Mouse (Mus musculus): ENCODE results near the gene Shld1.
A peak's percentile ranks its signal among the peaks of the same experiment; 100 is the strongest.

The Shld1 gene

DNA sequence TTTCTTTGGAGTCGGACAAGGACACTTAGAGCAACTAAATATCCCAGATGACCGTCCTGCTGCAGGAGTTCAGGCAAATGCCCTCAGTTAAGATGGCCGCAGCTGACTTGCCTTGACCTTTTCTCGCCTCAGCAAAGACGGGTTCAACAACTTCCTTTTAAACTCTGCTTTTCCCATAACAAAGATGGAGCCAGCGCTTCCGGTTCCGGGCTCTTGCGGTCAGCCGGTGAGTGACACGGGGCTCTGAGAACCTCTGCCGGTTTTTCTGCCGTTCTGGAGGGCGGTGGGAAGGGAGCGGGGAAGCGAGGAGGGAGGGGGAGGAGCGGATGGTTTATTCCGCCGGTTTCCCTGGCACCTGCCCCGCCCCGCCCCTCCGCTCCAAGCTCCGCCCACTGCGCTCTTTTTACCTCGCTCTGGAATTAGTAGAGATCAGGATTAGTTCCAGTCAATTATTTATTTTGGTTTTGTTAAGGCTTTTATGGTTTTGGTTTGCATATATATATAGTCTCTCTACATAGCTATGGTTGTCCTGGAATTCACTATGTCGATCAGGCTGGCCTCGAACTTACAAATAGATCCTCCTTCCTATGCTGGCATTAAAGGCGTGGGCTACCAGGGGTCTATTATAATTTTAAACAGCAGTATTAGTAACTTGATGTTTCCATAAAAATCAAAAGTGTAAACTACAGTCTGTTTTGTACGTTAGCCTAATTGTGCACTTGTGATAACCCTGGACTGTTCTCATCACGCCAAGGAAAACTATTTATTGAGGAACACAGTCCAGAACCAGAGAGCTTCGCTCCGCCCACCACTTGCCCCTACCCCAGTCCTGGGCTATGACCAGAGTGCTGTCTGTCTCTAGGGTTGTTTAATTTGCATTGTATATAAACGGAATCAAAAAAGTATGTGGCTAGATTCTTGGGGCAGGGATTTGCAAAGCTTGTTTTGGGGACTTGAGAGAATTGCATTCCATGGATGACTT lies at the start of gene Shld1:
Gene Shld1, plus strand, starts transcription at position 176 of the 982 bp plus-strand sequence.
- peak; percentile 75 for DNase-seq (ENCODE audit: low read depth, low spot score)

GRCm38 (mm10) chr2:132638306-132638705 lies 48.4 kb upstream of the Shld1 start:
- no peak for DNase-seq (ENCODE audit: low read depth, low spot score)

DNA sequence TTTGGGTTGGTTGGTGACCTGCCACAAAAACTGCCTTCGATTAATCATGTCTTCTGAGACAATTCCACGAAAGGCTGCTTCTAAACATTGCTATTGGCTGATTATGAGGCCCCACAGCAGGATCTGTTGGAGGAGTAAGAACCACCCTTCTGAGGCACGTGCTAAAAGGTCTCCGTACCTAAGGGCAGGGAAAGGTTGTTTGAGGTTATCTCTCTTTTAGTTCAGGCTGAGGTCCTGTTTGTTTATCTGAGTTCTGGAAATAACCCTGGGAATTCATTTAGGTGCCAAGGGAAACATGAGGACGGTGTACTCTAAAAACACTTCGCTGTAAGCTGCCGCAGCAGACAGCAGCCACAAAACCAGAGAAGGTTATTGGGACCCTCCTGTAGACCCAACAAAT lies 47.4 kb upstream of the Shld1 start:
- no peak for DNase-seq (ENCODE audit: low read depth, low spot score)

DNA sequence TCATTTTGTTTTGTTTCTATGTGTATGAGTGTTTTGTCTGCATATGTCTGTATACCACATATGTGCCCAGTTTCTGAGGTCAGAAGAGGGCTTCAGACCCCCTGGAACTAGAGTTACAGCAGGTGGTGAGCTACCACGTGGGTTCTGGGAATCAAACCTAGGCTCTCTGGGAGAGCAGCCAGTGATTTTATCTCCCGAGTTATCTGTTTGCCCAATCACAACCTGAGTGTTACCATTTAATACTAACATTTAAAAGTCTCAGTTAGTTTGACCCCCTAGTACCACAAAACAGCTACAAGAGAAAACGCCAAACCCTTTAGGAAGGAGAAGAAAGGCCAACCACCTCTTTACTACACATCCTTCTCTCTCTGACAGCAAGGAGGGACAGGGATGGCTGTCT lies 45.5 kb upstream of the Shld1 start:
- no peak for DNase-seq (ENCODE audit: low read depth, low spot score)

DNA sequence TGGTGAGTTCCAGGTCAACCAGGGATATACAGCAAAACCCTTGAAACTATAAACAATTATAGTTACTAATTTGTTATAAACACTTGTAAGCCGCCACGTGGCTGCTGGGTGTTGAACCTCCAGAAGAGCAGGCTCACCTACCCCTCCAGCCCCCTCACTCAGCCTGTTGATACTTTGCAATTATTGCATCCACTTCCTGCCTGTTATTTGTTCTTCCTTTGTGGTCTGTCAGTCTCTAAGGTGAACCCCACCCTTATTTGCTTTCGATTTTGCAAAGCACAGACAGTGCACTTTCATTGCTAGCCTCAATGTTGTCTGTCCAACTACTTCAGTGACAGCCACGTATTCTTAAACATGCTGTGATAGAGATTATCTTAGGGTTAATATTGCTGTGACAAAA lies 43.6 kb upstream of the Shld1 start:
- no peak for DNase-seq (ENCODE audit: low read depth, low spot score)

DNA sequence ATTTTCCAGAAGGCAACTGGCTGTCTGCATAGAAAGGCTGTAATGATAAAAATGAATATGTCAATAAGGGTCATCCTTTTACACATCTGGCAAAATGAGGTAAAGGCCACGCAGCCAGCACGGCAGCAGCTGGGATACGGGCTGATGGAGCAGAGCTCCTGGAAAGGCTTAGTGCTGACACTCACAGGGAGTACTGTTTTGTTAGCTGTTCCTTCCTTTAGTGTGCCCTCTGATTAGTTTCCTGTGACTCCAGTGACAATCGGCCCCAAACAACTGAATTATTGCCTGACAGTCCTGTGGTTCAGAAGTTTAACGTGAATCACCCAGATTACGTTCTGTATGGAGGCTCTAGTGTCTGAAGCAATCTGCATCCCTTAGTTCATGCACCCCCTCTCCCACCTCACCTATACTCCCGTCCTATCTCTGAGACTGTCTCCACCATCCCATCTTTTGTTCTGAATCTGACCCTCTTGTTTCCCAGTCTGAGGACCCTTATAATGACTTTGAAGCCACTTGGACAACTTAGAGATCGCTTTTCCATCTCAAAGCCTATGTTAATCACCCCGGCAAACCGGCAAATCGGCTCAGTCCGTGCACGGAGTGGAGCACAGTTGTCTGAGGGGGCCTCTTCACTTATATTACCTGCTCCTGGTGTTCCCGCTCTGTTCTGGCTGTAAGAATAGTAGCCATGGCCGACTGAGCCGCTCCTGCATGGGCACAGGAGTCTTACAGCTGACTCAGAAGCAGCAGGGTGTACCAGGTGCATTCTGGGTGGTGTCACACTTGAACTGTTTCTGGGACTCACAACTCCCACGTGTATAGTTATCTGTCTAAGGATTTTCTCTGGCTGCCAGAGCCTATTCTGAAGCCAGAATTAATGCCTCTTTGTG lies 39.6 kb upstream of the Shld1 start:
- DNase-seq (ENCODE audit: low read depth, low spot score) = no peak

- DNase-seq (ENCODE audit: low read depth, low spot score) = no peak
Observed at GRCm38 (mm10) chr2:132649352-132649870, 37.3 kb upstream of the Shld1 start.

DNA sequence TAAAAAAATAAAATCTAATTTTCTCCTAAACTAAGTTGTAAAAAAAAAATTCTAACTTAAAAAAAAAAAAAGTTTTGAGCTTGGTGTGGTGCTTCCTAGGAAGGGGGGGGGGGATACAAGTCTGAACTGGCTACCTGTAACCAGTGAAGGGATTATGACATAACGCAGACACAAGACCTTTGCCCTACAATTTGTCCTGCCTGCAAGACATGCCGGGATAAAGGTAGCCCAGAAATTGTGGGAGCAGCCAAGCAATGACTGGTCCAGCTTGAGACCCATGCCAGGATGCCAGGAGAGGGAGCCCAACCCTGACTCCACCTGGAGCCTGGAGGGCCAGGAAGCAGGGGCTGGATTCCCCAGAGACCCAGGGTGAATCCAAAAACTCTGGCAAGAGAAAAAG lies 36.2 kb upstream of the Shld1 start:
- DNase-seq (ENCODE audit: low read depth, low spot score) = no peak

DNA sequence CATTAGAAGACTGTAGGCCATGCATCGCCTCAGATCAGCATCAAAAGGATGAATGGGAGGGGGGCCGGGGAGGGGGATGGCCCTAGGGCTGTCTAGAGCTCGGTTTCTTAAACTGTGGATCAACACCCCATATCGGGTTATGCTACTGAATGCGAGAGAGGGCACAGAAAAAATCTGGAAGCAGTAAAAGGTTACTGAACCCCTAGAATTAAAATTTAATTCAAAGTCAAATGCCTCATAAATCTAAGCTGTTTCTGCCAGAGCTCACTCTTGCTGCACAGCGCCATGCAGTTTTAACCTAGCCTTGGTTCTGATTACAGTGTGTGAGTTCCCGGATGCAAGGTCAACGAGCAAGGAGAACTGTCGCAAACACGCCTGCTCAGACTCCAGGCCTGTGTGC lies 34.3 kb upstream of the Shld1 start:
- DNase-seq (ENCODE audit: low read depth, low spot score) = peak; percentile 37

- DNase-seq (ENCODE audit: low read depth, low spot score) = no peak
Observed at GRCm38 (mm10) chr2:132654834-132655495, 31.8 kb upstream of the Shld1 start.

GRCm38 (mm10) chr2:132657186-132657585 lies 29.5 kb upstream of the Shld1 start:
- DNase-seq (ENCODE audit: low read depth, low spot score) = no peak

DNA sequence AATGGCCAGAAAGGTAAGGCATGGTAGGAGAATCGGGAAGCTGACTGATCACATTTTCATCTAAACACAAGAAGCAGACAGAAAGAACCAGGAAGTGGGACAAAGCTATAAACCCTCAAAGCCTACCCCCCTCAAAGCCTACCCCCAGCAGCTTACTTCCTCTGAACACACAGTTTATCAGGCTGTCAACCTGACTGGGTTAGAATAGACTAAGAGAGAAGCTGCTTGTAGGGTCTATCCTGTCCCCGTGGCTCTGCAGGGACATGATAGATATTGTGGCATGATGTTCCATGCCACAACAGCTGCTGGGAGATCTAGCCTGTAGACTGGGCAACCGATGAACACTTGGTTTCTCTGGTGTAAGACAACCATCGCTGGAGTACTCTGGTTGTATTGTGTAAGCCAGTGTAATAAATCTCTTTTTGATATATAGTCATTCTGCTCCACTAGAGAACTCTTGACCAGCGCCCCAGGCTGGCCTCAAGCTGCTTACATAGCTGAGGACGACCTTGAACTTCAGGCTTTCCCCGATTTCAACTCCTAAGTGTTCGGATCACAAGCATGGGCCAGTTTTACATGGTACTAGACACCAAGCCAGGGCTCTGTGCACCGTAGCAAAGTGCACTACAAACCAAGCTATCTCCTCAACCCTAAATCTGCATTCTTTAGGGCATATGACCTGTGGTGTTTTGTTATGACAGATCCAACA lies 28.2 kb upstream of the Shld1 start:
- DNase-seq (ENCODE audit: low read depth, low spot score) = no peak

GRCm38 (mm10) chr2:132669091-132669490 lies 17.6 kb upstream of the Shld1 start:
- no peak for DNase-seq (ENCODE audit: low read depth, low spot score)

DNA sequence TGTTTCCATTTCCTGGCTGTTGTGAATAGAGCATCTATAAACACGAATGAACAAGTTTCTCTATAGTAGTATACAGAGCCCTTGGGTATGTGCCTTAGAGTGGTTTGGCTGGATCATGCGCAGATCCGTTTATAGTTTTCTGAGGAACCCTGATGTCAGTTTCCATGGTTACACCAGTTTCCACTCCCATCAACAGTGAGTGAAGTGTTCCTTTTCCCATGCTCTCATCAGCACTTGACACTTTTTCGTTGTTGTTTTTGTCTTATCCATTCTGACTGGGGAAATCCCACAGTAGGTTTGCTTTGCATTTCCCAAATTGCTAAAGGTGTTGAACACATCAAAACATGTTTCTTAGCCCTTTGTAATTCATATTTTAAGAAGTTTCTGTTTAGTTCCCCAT lies 16.4 kb upstream of the Shld1 start:
- DNase-seq (ENCODE audit: low read depth, low spot score) = no peak

GRCm38 (mm10) chr2:132672121-132672520 lies 14.6 kb upstream of the Shld1 start:
- no peak for DNase-seq (ENCODE audit: low read depth, low spot score)

GRCm38 (mm10) chr2:132676111-132676510 lies 10.6 kb upstream of the Shld1 start:
- no peak for DNase-seq (ENCODE audit: low read depth, low spot score)

GRCm38 (mm10) chr2:132685001-132685400 lies 1.7 kb upstream of the Shld1 start:
- no peak for DNase-seq (ENCODE audit: low read depth, low spot score)

DNA sequence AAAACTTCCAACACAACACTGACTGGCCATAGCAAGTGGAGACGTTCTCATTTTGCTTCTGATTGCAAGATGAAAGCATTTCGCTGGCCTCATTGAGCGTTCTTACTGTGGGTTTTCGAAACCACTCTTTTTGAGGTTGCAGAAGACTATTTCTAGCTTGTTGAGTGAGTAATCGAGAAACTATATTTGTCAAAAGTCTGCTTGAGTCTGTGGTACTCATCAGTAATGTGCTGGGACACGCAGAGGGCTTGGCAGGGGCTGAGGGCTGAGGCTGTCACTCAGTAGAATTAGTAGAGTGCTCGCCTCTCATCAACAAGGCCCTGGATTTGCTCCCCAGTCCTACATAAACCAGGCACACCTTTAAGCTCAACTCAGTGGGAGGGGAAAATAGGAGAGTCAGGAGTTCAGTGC lies 1.9 kb downstream of the Shld1 start:
- no peak for DNase-seq (ENCODE audit: low read depth, low spot score)

- DNase-seq (ENCODE audit: low read depth, low spot score) = no peak
Observed at GRCm38 (mm10) chr2:132689188-132689568, 2.4 kb downstream of the Shld1 start.

DNA sequence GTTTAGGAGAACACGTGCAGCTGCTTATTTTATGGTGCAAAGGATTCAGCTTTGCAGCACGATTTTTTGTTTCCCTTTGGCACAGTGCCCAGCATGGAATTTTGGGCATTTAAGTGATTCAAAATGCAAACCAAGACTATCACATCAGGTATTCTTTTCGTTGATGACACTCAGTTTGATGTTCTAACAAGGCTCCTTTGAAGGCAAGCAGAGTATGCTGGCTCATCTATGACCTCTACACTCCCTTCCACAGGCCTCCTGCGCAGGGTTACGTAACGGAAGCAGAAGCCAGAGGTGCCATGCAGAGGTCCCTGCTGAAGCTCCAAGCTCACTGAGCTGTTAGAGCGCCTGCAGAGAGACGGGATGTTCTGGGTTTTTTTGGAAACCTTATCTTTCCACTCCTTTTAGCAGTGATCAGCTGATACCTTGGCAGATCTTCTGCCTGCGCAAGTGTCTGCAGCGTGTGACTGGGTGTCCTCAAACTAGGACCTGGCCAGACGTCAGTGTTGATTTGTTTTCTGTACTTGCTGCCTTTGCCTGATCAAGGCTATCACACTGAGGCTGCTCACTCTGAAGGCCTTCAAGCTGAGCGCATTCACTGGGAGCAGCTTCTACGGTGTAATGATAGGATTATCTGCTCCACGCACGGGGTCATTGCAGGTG lies 3.0 kb downstream of the Shld1 start:
- DNase-seq (ENCODE audit: low read depth, low spot score) = no peak

Data from embryo, embryonic 11.5 days (tissue).